In the genomic region with DNA sequence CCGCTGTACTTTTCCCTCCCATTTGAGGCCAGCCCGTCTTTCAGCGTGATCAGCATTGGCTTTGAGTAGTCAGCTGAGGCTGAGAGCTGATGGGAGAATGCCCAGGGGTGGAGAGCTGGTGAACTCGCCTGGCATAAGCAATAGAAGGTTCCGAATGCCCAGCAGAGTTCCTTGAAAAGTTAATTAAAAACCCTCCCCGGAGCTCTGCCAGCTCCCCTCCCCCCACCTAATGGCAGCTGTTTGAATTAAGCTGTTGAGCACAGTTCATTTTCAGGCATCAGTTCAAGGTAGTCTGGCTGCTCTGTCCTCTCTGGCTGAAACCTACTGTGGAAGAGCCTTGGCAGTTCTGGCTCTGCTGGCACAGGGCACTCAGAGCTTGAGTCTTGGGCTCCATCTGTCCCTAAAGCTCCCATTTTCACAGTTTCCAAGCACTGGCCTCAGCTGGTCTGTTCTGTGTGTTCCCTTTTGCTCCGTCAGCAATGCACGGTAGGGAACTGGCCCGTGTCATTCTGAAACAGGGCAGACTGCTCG, we compare ENCODE assay signal across 9 mouse cellular contexts. TPM values are rescaled to one million over a fixed set of nuclear protein-coding genes. Genes with fewer than 3 reads are reported as not detected.
A peak's percentile ranks its signal among the peaks of the same experiment; 100 is the strongest.
DNase-seq lines count a peak whose midpoint lies in the region; ATAC-seq and TF ChIP-seq lines count a peak whose summit lies in the region.
"Had no signal": no experiment of that assay in that cellular context is flagged by ENCODE, and none has a peak within 500 bp of the region (broad histone marks: within the 10 kb centered on the region; RNA-seq: fewer than 3 reads in every experiment).

No protein-coding gene starts in this region.

- ATAC-seq in midbrain, embryonic 13.5 days = 0 out of 2 replicates have a peak, but pooled peaks have one; percentile 7
- no peak for ATAC-seq in monocyte, adult 5-6 weeks (replicated peaks; ENCODE audit: insufficient number of reproducible peaks, low FRiP score, low TSS enrichment, poor library complexity, severe bottlenecking)

- no peaks in the 10 kb centered on the region for H3K27me3 ChIP-seq in midbrain, embryonic 13.5 days
- H3K27me3 ChIP-seq in midbrain, embryonic 10.5 days (ENCODE audit: low read depth, poor library complexity, severe bottlenecking) = no peaks in the 10 kb centered on the region
- no peaks in the 10 kb centered on the region for H3K27me3 ChIP-seq in kidney, adult 2 months (replicated peaks; ENCODE audit: control insufficient read depth, insufficient read depth, low read length)
- no peaks in the 10 kb centered on the region for H3K27me3 ChIP-seq in limb, embryonic 10.5 days (ENCODE audit: low read depth, poor library complexity, severe bottlenecking)
- H3K27me3 ChIP-seq: lung, embryonic 15.5 days had no signal

- H3K4me3 ChIP-seq in midbrain, embryonic 13.5 days (replicated peaks) = no peak overlapping the region
- H3K4me3 ChIP-seq in midbrain, embryonic 10.5 days = no peak overlapping the region
- H3K4me3 ChIP-seq in cortical plate, adult 2 months (ENCODE audit: insufficient read depth, low read length) = no peak overlapping the region
- no peak overlapping the region for H3K4me3 ChIP-seq in kidney, adult 2 months (ENCODE audit: insufficient read depth, low read depth, low read length)
- 0 out of 2 replicates have a peak overlapping the region, but pooled peaks have one; percentile 1 for H3K4me3 ChIP-seq in limb, embryonic 10.5 days
- H3K4me3 ChIP-seq: lung, embryonic 15.5 days had no signal

- no peak overlapping the region for H3K9ac ChIP-seq in midbrain, embryonic 13.5 days (replicated peaks)
- H3K9ac ChIP-seq: lung, embryonic 15.5 days had no signal

- DNase-seq in midbrain, embryonic 10.5 days (ENCODE audit: low spot score) = no peak
- peak; percentile 97 for DNase-seq in kidney, adult 2 months
- no peak for DNase-seq in limb, embryonic 10.5 days (ENCODE audit: low spot score)
- no peak for DNase-seq in urinary bladder, postnatal 4 days (ENCODE audit: low spot score in 2 of 2)
- DNase-seq in c-Kit-positive CD71-positive TER-119-positive erythroid progenitor cells, embryonic 14.5 days (ENCODE audit: low spot score) = no peak

- H3K27ac ChIP-seq in midbrain, embryonic 13.5 days = 0 out of 2 replicates have a peak overlapping the region, but pooled peaks have one; percentile 21
- no peak overlapping the region for H3K27ac ChIP-seq in midbrain, embryonic 10.5 days (replicated peaks)
- 0 out of 2 replicates have a peak overlapping the region, but pooled peaks have one; percentile 14 for H3K27ac ChIP-seq in cortical plate, adult 2 months (ENCODE audit: insufficient read depth, low read length)
- peak overlapping the region; percentile 87 for H3K27ac ChIP-seq in kidney, adult 2 months (ENCODE audit: insufficient read depth, low read depth, low read length)
- peak overlapping the region; percentile 38; the same call in 1 of the 2 replicates for H3K27ac ChIP-seq in limb, embryonic 10.5 days
- H3K27ac ChIP-seq: lung, embryonic 15.5 days had no signal

- H3K36me3 ChIP-seq in midbrain, embryonic 13.5 days = peaks cover 84% of the 10 kb centered on the region
- H3K36me3 ChIP-seq in midbrain, embryonic 10.5 days = peaks cover 90% of the 10 kb centered on the region
- H3K36me3 ChIP-seq in kidney, adult 2 months (ENCODE audit: control insufficient read depth, insufficient read depth, low read length) = no peaks in the 10 kb centered on the region
- peaks cover 88% of the 10 kb centered on the region for H3K36me3 ChIP-seq in limb, embryonic 10.5 days

- H3K4me2 ChIP-seq in midbrain, embryonic 13.5 days (replicated peaks) = no peak overlapping the region
- H3K4me2 ChIP-seq: lung, embryonic 15.5 days had no signal

- no peak for TF ChIP-seq CTCF in cortical plate, adult 2 months (IDR thresholded peaks at IDR 0.05; ENCODE audit: extremely low read depth, insufficient read depth, low read length)
- TF ChIP-seq CTCF in kidney, adult 2 months (conservative IDR thresholded peaks at IDR 0.05; ENCODE audit: insufficient read depth, insufficient read length, low read depth, low read length) = no peak

- no peaks in the 10 kb centered on the region for H3K9me3 ChIP-seq in midbrain, embryonic 13.5 days
- H3K9me3 ChIP-seq in midbrain, embryonic 10.5 days (replicated peaks) = no peaks in the 10 kb centered on the region
- H3K9me3 ChIP-seq in limb, embryonic 10.5 days (replicated peaks) = no peaks in the 10 kb centered on the region
- H3K9me3 ChIP-seq: lung, embryonic 15.5 days had no signal

- TF ChIP-seq POLR2A in cortical plate, adult 2 months (IDR thresholded peaks at IDR 0.05; ENCODE audit: extremely low read depth, insufficient read depth, low read length) = no peak
- TF ChIP-seq POLR2A in kidney, adult 2 months (IDR thresholded peaks at IDR 0.05; ENCODE audit: low read depth, low read length) = no peak

- peaks cover 45% of the 10 kb centered on the region for H3K4me1 ChIP-seq in midbrain, embryonic 13.5 days (replicated peaks)
- peaks cover 34% of the 10 kb centered on the region for H3K4me1 ChIP-seq in midbrain, embryonic 10.5 days
- peaks cover 5% of the 10 kb centered on the region; the same call in 1 of the 2 replicates for H3K4me1 ChIP-seq in cortical plate, adult 2 months (ENCODE audit: control insufficient read depth, insufficient read depth, low read length)
- H3K4me1 ChIP-seq in kidney, adult 2 months (ENCODE audit: control insufficient read depth, insufficient read depth, low read length) = peaks cover 32% of the 10 kb centered on the region
- peaks cover 28% of the 10 kb centered on the region for H3K4me1 ChIP-seq in limb, embryonic 10.5 days

- 79% methylated on average over 10 of the region's 10 CpGs for WGBS in midbrain, embryonic 13.5 days
- 86% methylated on average over 10 of the region's 10 CpGs for WGBS in midbrain, embryonic 10.5 days
- 45% methylated on average over 10 of the region's 10 CpGs for WGBS in kidney, adult 2 months
- WGBS in limb, embryonic 10.5 days = 69% methylated on average over 10 of the region's 10 CpGs

RNA-seq across cellular contexts. Expression of a gene that starts 5.7 kb away (rescaled TPM):
- 173 and 178 TPM in 2 replicates for polyA plus RNA-seq in midbrain, embryonic 13.5 days (2015; fragmentation: Nextera tagmentation; extraction: Ambion mirVana)
- 171 and 192 TPM in 2 replicates for polyA plus RNA-seq in midbrain, embryonic 10.5 days (2016; fragmentation: Nextera tagmentation; extraction: Ambion mirVana)
- 195 and 212 TPM in 2 replicates for polyA plus RNA-seq in cortical plate, adult 2 months (2012; rRNA removed)
- 87.4 and 88.4 TPM in 2 replicates for polyA plus RNA-seq in kidney, adult 2 months (2012; rRNA removed)
- polyA plus RNA-seq in limb, embryonic 10.5 days (2016; fragmentation: Nextera tagmentation; extraction: Ambion mirVana) = 142 and 155 TPM in 2 replicates
- 2.2 to 5.1 TPM (median 2.3 TPM) in 3 replicates for total RNA-seq in monocyte, adult 5-6 weeks (2017)

RNA-seq across cellular contexts. Expression of a gene that starts 15.5 kb away (rescaled TPM):
- polyA plus RNA-seq in midbrain, embryonic 13.5 days (2015; fragmentation: Nextera tagmentation; extraction: Ambion mirVana) = 386 and 396 TPM in 2 replicates
- polyA plus RNA-seq in midbrain, embryonic 10.5 days (2016; fragmentation: Nextera tagmentation; extraction: Ambion mirVana) = 351 and 361 TPM in 2 replicates
- 51.0 and 60.1 TPM in 2 replicates for polyA plus RNA-seq in cortical plate, adult 2 months (2012; rRNA removed)
- 123 and 135 TPM in 2 replicates for polyA plus RNA-seq in kidney, adult 2 months (2012; rRNA removed)
- polyA plus RNA-seq in limb, embryonic 10.5 days (2016; fragmentation: Nextera tagmentation; extraction: Ambion mirVana) = 420 and 432 TPM in 2 replicates
- total RNA-seq in monocyte, adult 5-6 weeks (2017) = 129 to 133 TPM (median 132 TPM) in 3 replicates

RNA-seq across cellular contexts. Expression of a gene that starts 15.6 kb away (rescaled TPM):
- 47.9 and 49.6 TPM in 2 replicates for polyA plus RNA-seq in midbrain, embryonic 13.5 days (2015; fragmentation: Nextera tagmentation; extraction: Ambion mirVana)
- polyA plus RNA-seq in midbrain, embryonic 10.5 days (2016; fragmentation: Nextera tagmentation; extraction: Ambion mirVana) = 165 and 188 TPM in 2 replicates
- 12.1 and 12.5 TPM in 2 replicates for polyA plus RNA-seq in cortical plate, adult 2 months (2012; rRNA removed)
- polyA plus RNA-seq in kidney, adult 2 months (2012; rRNA removed) = 4.8 and 4.9 TPM in 2 replicates
- polyA plus RNA-seq in limb, embryonic 10.5 days (2016; fragmentation: Nextera tagmentation; extraction: Ambion mirVana) = 188 and 204 TPM in 2 replicates
- total RNA-seq in monocyte, adult 5-6 weeks (2017) = 31.8 to 42.7 TPM (median 41.9 TPM) in 3 replicates

RNA-seq across cellular contexts. Expression of a gene that starts 52.2 kb away (rescaled TPM):
- polyA plus RNA-seq in midbrain, embryonic 13.5 days (2015; fragmentation: Nextera tagmentation; extraction: Ambion mirVana) = 0.58 and 0.77 TPM in 2 replicates
- polyA plus RNA-seq in midbrain, embryonic 10.5 days (2016; fragmentation: Nextera tagmentation; extraction: Ambion mirVana) = 2.1 and 2.2 TPM in 2 replicates
- polyA plus RNA-seq in cortical plate, adult 2 months (2012; rRNA removed) = 21.0 and 26.4 TPM in 2 replicates
- polyA plus RNA-seq in kidney, adult 2 months (2012; rRNA removed) = 18.8 and 24.5 TPM in 2 replicates
- 6.8 and 8.4 TPM in 2 replicates for polyA plus RNA-seq in limb, embryonic 10.5 days (2016; fragmentation: Nextera tagmentation; extraction: Ambion mirVana)
- total RNA-seq in monocyte, adult 5-6 weeks (2017) = 0.10 to 2.3 TPM in 2 of 3 replicates, not detected in the other
